Mouse (Mus musculus) heart, postnatal 10 days (tissue): ENCODE measurements at regions not wholly inside any gene's neighbourhood (a gene's known extent, or its start where the extent isn't known, plus 50 kb on each side); places are given as distances from the start of the nearest gene placed in this dataset.

Experiments
- DNase-seq, 2 experiments: peaks; one replicate each; pipeline ENCODE4 v3.0.0; 2021
- intact Hi-C: fragments of 180-260 bp; cut with DNase I; formaldehyde crosslinking; loops from one replicate; pipeline ENCODE4 v1.15.1; 2025

- intact Hi-C loops = no loop called here
- DNase-seq = no peak
Measured at GRCm38 (mm10) chr12:118784643-118785042, 61.5 kb upstream of the Sp8 start.

DNA sequence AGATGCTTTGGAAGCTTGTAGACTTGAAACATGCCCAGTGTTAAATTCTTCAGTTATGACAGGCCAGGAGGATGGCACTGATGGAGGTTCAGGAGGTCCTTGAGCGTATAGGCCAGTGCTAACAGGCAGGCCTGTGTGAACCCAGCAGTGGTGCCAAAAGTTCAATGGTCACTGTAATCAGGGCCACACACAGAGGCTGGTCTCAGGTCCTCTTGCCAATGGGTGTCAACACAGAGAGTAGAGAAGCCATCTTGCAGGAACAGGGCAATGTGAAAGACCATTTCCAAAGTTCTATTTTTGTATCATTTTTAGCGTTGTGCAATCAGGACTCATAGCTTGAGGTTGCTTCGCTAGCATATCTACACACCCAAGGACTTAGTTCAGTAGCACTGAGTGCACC lies 64.2 kb upstream of the Sp8 start:
- intact Hi-C loops = no loop called here
- DNase-seq = no peak

GRCm38 (mm10) chr12:118775463-118776064 lies 70.6 kb upstream of the Sp8 start:
- DNase-seq = no peak
- intact Hi-C loops = no loop called here

GRCm38 (mm10) chr12:118772790-118773189 lies 73.3 kb upstream of the Sp8 start:
- no peak for DNase-seq
- intact Hi-C loops = no loop called here

GRCm38 (mm10) chr12:118766472-118766871 lies 79.7 kb upstream of the Sp8 start:
- intact Hi-C loops = no loop called here
- DNase-seq = no peak

DNA sequence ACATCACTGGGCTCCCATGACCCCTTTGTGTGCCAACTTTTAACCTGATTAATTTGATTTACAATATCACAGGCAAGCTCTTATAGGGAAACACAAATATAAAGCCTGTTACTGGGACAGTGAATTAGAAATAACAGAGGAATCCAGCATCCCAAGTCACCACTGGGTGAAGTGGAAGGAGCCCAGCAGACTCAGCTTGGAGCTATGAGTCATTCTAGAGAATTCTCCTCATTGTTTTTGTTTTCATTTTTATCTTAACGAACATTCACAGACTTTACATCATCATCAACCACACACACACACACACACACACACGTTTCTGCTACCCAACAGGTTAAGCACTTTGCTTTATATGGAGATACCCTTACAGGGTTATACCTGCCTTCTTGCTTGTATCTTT lies 92.1 kb upstream of the Sp8 start:
- no peak for DNase-seq
- intact Hi-C loops = no loop called here

- intact Hi-C loops = no loop called here
- DNase-seq = no peak
Measured at GRCm38 (mm10) chr12:118739103-118739502, 107.0 kb upstream of the Sp8 start.

DNA sequence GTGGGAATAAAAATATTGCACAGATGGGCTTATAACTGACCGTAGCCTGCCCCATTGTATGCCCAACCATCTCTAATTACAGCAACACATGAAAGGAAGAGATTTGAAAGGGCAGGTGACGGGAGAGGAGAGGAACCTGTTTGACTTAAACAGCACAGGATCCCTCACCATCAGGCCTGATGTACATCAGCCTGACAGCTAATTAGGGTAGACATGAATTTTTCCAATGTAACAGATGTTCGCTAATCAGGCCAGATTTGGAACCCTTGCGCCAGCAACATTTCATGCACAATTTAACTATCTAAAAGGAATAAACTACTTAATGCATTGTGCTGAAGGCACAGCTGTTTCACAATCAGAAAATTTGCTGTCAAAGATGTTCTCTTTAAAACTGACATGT lies 120.2 kb upstream of the Sp8 start:
- DNase-seq = no peak
- intact Hi-C loops = no loop called here

- intact Hi-C loops = no loop called here
- DNase-seq = no peak
Measured at GRCm38 (mm10) chr12:118719878-118720573, 126.1 kb upstream of the Sp8 start.

- intact Hi-C loops = no loop called here
- DNase-seq = no peak
Measured at GRCm38 (mm10) chr12:118716824-118717223, 129.3 kb upstream of the Sp8 start.

DNA sequence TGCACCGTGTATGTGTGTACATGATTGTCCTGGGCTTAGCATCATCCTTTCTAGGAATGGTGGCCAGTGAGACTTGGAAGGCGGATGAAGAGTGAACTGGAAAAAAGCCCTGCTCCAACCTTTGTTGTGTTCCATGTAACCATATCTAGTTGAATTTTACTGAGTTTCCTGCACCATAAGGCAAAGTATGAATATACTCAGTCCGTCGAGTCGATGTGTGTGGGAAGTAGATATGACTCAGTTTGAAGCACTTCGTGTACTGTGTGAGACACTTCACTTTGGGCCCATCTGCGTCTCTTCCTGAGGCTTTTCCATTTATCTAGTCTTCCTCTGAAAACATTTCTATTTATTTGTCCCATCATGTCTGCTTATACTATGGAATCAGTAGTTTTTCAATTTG lies 139.5 kb upstream of the Sp8 start:
- DNase-seq = no peak
- intact Hi-C loops = no loop called here

- no peak for DNase-seq
- intact Hi-C loops = no loop called here
Measured at GRCm38 (mm10) chr12:118704826-118705225, 141.3 kb upstream of the Sp8 start.

- DNase-seq = no peak
- intact Hi-C loops = no loop called here
Measured at GRCm38 (mm10) chr12:118703730-118704129, 142.4 kb upstream of the Sp8 start.

DNA sequence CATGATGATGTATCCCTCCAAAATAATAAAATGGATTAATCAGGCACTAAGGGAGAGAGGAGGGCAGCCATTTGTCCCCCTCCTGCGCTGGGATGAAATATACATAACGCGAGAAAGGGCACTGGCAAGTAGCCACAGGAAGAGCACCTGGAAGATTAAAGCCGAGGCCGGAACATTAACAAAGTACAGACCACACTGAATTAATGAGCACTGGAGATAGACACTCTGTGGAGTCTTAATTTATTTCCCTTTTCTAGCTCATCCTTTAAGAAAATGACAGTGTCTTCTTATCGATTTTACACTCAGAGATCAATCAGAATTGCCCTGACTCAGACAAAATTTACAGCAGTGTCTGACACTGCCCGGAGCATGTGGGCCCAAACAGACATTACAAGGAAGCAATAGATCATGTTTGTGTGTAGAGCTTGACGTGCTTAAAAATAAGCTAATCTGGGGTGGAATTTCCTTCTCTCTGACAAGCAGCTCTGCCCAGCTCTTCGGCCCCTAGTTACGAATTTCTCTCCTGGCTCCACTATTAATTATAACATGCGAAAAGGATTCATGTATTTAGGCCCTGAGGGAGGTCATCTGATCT lies 143.0 kb upstream of the Sp8 start:
- no peak for DNase-seq
- intact Hi-C loops = no loop called here

- no peak for DNase-seq
- intact Hi-C loops = no loop called here
Measured at GRCm38 (mm10) chr12:118701838-118702237, 144.3 kb upstream of the Sp8 start.

DNA sequence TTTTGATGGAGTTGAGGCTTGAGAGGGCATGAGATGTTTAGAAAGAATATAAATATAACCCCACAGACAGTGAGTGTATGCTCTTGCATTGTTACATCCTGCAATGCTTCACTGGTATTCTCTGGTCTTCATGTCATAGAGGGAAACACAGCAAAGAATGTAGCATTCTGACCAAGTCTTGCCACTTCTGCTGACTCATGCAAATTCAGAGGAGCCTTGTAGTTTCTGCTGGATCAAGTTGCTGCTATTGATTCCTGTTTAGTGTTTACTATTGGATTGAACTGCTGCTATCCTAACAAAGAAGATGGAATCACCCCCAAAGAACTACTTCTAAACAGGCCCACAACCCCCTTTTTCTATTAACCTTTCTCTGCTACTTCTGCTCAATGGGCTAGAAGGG lies 148.0 kb upstream of the Sp8 start:
- intact Hi-C loops = no loop called here
- DNase-seq = no peak

- no peak for DNase-seq
- intact Hi-C loops = no loop called here
Measured at GRCm38 (mm10) chr12:118694701-118695100, 151.4 kb upstream of the Sp8 start.

- no peak for DNase-seq
- intact Hi-C loops = no loop called here
Measured at GRCm38 (mm10) chr12:118682902-118683301, 163.2 kb upstream of the Sp8 start.

GRCm38 (mm10) chr12:118677989-118678388 lies 168.1 kb upstream of the Sp8 start:
- intact Hi-C loops = no loop called here
- no peak for DNase-seq

GRCm38 (mm10) chr12:118661575-118661974 lies 184.6 kb upstream of the Sp8 start:
- intact Hi-C loops = no loop called here

GRCm38 (mm10) chr12:118661214-118661486 lies 185.0 kb upstream of the Sp8 start:
- intact Hi-C loops = no loop called here
- no peak for DNase-seq

More at GRCm38 (mm10) chr12:118661575-118661974, 184.6 kb upstream of the Sp8 start:
- no peak for DNase-seq

DNA sequence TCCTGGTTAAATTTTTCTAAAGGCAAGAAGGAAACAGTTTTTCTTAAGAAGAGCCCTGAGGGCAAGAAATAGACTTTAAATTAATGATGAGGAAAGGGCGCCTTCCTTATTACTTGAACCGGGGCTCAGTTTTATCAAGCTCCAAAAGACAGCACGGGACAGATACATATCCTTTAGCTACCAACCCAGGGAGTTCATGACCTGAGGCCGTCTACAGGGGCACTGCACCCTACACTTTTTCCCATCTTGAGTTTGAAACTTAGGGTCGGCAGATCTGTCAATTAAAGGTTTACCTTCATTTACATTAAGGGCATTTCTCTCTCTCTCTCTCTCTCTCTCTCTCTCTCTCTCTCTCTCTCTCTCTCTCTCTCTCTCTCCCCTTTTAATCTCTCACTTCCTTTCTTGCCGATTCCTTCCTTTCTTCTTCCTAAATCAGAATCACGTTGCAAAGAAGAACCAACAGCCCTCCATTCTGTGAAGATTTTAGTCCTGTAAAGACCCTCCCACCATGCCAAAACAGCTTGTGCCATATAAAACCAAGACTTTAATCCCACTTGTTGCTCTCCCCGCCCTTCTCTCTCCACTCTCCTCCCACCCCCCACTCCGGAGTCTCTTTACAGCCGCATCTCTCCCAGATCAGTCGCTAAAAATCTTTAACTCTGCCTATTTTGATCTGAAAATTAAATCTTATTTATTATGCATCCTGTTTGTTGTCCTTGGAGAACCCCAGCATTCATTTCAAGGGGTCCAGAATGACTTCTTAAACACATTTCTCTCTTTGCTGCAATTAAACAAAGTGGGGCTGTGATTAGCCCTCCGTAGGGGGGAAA lies 185.5 kb upstream of the Sp8 start:
- no peak for DNase-seq
- intact Hi-C loops = no loop called here
